Mouse (Mus musculus): ENCODE results near the gene L1cam.

Gene L1cam

DNA sequence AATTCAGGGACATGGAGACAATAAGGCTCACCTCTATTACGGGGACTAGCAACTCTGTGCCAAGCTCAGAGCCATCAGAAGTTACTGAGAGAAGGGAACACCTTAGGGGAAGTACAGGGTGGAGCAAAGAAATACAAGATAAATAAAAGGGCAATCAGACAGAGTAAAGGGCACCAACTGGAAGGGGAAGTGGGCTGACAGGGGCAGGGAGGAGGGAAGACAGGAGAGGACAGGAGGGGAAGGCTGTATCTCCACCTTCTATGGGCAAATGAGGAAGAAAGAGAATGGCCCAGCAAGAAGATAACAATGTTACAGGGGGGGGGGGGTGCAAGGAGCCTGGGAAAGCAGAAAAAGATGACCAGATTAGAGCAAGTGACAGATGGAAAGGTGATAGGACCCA is 18.9 kb downstream of the L1cam start:
- peak; percentile 6 for DNase-seq (ENCODE audit: low read depth)

DNA sequence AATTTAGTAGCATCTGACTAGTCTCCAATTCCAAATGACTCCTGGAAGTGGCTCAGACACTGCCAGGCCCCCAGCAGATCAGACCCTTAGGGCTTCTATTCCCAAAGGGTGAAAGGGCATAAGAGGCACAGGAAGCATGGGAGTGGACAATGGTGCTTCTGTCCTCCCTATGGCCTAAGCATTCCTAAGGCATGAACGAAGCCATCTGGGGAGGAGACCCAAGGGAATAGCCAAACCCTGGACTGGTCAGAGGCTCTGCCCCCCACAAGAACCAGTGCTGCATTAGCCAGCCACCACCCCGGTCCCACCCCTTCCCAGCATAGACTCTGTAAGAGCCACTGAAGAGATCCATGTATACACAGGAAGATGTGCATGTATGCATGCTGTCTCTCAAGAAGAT is 20.0 kb downstream of the L1cam start:
- no peak for DNase-seq (ENCODE audit: low read depth)

DNA sequence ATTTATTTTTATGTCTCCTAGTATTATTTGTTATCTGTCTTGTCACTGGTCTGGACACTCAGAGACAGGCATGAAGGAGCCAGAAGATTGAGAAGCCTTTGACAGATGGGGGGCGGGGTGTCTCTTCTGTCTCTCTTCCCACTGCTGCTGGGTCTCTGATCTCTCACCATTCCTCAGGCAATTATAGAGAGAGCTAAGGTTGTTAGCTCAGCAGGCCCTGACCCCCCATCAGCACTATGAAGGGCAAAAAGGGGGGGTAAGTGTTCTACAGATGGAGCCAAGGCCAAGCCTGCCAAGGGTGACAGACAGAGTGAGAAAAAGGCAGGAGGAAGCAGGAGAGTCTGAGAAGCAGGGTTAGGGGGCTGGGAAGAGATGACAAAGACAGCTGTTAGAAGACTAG is 23.9 kb downstream of the L1cam start:
- DNase-seq (ENCODE audit: low read depth) = no peak

DNA sequence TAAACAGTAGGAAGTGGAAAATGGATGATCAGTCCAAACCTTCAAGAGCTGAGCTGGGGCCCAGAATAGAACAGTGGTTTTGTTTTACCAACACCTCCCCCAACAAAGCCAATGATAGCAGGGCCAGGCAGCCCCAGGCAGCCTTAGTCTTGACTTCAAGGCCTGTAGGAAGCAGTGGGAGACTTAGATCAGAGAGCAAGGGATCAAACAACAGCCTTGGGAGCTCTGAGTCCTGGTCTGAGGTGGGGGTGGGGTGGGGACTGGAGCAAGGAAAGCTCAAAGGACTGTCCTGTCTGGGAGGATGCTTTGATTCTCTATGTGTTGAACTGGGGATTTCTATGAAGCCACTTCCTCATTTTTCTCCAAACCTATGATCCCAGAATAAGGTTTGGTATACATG is 24.4 kb downstream of the L1cam start:
- no peak for DNase-seq (ENCODE audit: low read depth)

DNA sequence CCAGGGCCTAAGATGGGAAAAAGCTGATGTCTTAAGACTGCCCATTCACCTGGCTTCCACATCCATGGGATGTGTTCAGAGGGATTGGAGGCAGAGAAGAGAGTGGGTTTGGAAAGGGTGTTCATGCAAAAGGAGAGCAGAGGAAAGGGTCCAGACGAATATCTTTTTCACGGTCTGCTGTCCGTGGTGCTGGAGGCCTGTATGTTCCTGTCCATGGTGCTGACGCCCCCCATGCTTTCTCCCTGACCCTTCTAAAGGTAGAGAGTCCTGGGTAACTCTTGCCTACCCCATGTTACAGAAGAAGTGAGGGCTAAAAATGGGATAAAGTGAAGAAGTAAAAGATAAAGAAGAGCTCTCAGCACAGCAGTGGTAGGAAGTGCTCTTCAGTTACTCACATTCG is 26.6 kb downstream of the L1cam start:
- DNase-seq (ENCODE audit: low read depth) = peak; percentile 39

DNA sequence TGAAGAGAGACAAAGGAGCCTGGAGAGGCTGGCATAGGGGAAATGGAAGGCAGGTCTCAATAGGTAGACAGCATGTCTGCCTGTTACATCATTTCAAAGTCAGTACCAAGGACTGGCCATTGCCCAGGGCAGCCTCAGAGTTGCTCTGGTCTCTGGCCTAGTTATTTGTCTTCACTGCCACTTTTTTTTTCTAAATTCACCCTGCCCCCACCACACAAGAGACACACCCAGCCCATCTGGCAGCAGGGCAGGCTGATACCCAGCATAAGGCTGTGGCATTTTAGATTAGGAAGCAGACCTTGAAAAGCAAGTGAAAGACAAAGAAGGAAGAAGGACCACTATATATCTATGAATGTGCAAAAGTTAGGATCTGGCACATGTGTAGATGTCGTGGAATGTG is 28.1 kb downstream of the L1cam start:
- no peak for DNase-seq (ENCODE audit: low read depth)

DNA sequence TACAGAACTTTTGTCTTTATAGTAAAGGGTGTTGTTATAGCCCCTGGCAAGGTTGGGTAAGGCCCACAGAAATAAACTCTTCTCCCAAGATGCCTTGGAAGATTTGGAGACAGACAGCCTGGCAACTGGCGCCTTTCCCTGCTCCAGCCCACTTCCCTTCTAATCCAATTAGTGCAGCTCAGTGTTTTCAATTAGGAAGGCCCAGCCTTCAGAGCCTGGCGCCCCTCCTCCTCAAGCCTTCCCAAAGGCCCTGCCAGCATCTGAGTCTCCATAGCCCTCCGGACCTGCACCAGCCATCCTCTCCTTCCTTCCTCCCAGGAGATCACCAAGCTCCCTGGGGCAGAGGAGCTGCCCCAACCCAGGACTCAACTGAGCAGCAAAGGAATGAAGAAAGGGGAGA is 28.6 kb downstream of the L1cam start:
- no peak for DNase-seq (ENCODE audit: low read depth)

DNA sequence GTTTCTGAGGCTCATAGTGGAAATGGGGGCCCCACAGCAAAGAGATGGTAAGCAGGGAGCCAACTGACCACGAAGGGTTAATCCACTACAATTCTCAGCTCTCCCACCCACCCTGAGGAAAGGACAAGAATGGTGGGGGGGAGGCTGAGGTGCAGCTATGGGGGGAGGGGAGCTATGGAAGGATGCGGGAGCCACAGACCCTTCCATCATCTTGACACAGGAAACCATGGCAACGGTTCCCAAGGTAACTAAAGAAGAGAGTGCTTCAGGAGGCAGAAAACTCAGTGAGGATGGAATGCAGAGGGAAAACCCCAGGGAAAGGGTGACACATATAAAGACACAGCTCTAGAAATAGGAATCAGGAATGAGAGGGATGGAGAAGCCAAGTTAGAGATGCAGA is 31.2 kb downstream of the L1cam start:
- DNase-seq (ENCODE audit: low read depth) = no peak

DNA sequence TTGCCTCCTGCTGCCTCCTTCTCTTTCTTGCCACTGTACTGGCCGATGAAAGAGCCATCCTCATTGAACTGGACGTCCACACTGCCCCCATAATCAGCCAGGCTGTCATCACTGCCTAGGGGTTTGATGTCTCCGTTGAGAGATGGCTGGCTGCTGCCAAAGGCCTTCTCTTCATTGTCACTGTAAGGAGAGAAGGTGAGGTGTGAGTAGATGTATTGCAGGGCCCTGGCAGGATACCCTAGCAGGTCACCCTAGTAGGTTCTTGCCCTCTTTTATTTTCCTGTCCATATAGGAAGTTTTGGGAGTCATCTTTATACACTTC is 40.9 kb downstream of the L1cam start:
- DNase-seq (ENCODE audit: low read depth) = no peak

DNA sequence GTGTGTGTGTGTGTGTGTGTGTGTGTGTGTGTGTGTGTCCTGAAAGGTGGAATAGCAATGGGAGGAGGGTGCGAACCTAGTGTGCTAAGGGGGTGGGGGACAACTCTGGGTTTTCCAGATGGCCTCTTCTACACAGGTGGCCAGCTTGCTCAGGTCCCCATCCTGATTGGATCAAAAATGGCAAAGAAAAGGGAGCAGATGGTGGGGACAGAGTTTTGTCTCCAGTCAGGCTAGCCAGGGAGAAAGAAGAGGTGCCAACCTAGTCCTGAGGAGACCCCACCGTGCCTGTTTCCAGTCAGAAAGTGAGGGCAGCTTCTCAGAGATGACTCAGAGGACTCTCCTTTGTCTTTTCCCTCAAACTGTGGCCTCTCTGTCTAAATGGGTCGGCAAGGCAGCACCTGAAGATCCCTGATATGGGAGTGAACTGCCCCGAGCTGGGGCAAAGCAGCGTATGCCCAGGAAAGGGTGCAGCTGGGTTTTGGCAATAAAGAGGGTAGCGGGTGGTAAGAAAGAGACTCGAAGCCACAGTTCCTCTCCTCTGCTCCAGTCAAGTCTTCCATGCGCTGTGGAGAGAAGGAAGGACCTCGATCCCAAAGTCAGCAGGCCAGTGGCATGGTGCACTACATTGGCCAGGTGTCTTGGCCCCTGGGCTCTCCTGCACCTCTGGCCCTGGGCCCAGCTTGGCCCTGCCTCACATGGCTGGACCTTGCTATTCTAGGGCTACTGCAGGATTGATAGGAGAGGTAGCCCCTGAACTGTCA is 41.4 kb downstream of the L1cam start:
- DNase-seq (ENCODE audit: low read depth) = no peak

DNA sequence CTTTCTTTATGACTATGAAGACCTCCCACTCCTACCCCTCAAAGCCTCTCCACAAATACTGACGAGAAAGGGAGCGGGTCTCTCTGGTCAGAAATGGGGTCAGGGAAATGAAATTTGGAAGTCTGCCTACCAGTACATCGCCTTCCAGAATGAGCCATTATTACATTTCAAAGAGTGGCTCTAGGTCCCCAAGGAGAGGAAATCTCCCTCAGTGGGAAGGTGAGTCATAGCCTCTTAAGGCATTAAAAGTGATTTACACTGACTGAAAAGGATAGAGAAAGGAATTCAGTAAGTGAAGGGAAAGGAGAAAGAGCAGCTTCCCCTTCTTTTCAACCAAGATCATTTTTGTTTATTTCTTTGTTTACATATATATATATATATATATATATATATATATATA is 59.2 kb downstream of the L1cam start:
- DNase-seq (ENCODE audit: low read depth) = no peak

DNA sequence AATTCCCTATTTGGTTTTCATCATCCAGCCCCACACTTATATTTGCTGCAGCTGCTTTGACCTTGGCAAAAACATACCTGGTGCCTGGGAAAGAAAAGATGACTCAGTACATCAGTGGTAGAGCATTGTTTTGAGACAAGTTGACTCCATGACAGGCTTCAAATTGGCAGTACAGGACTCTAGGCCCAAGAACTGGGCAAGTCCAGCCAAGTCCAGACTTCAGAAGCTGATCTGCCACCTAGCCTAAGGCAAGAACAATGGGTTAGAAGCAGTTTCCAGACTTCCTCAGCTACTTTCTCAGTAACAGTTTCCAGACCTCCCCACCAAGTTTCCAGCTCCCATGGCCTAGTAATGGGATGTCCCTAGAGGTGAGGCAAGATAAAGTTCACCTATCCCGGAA is 60.2 kb downstream of the L1cam start:
- DNase-seq (ENCODE audit: low read depth) = no peak

DNA sequence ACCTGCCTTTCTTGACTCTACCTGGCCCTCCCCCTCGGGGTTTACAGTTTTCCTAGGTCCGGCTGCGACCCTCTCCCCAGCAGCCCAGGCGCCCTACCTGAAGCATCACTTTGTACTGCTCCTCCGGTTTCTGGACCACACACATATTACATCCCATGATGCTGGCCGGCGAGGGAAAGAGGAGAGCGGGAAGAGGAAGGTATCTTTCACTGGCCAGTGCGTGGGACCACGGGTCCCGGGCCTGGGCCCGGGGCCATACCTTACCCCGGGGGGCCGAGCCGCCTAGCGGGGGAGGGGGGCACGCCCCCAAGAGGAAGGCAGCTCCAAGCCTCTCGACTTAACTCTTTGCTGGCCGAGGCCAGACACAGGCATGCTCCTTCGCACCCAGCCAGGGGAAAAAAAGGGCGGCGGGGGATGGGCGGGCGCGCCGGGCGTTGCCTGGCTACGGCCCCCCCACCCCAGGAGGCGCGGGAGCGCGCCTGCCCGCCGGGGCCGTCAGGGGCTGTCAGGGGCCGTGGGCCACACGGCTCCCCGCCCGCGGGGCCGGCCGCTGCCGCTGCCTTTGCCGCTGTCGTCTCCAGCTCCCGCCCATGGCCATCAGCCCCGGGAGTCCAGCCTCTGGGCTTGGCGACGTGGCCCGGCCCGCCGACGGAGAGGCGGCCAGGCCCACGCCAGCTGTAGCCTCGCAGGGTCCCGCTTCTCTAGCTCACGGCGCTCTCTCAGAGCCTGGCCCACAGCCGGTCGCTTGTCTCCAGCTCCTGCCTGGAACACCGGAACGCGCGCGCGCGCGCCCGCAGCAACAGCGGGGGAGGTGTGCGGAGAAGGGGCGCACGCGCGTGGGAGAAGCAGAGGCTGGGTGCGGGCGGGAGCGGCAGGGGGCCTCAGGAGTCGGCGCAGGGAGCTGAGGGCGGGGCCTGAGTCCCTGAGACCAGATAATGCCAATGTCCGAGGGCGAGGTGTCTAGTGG is 71.4 kb downstream of the L1cam start, which contains the start of gene Pdzd4:
Gene Pdzd4, minus strand, starts transcription at position 785 of the 967 bp plus-strand sequence.
- no peak for DNase-seq (ENCODE audit: low read depth)

DNA sequence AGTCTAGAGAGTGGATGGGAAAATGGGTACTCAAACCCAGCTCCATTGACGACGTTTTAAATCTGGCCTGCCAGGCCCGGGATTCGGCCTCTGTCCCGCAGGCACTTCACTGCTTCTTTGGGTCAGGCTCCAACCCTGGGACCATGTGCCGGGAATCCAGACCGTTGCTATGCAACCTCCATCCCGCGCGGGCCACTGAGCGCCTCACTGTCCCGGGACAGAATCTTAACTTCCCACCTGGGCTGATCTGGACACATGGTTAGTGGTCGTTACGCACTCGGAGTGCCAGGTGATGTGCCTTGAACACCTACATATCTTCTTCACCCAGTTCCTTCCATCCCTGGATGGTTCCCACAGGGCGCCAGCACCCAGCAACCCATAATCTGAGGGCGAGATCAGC is 72.2 kb downstream of the L1cam start:
- no peak for DNase-seq (ENCODE audit: low read depth)

DNA sequence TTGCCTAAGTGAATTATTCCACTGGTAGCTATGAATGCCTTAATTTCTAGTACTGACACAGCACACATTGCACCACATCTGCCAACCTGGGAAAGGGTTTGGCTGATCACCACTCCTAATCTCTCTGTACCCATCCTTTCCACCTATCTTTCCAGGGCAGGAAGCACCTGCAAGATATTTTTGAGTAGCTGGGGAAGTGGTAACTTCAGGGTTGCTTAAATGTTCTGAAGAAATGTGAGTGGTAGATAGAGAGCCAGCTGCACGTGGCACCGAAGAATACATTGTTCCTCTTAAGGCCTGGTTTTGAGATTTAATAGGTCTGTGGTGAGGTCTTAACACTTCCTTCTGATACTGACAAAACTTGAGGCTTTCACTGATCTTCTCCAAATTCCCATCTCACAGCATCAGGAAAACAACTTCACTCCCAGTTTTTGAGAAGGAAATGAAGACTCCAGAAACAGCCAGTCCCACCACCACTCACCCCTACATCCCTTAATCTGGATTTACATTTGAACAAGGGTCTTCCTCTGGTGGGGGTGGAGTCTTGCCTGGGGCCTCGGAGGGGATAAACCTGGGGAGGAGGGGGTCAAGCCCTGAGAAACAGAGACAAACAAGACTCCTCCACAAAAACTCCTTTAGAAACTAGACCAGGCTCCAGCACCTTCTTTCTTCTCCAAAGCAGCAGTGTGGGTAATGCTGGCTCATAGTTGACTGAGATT is 79.2 kb downstream of the L1cam start:
- peak; percentile 73 for DNase-seq (ENCODE audit: low read depth)

DNA sequence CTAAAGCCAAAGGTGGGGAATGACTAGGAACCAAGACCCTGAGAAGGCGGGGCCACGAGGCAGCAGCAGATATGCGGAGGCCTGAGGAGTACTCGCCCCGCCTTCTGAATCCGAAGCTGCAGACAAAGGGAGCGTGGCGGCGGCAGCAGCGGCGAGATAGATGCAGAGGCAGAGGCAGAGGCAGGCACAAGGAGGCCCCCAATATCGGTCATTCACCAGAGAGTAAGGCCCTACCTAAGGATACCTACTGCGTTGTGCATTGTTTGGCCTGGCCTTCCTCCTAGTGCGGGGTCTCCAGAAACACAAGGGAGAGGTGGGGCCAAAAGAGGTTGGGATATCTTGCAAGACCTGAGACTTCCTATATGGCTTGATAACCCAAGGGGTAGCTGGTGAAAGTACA is 80.8 kb downstream of the L1cam start:
- DNase-seq (ENCODE audit: low read depth) = no peak

DNA sequence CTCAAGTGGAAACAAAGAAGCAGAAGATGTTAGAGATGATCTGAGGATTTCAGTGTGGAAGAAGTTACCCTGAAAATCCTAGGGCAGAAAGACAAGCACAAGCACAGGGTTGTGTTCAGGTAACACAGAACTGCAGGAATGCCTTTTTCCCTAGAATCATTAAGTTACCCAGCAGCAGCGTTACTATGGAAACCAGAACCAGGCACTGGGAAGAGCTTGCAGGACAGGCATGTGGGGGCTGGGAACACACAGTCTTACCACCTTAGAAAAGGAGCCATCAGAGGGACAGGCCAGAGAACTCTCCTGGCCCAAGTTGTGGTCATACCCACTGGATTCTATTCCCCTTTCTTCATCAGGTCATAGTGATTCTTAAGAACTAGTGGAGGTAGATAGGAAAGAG is 90.1 kb downstream of the L1cam start:
- DNase-seq (ENCODE audit: low read depth) = no peak

Measured in 416B (cell line).